Mouse (Mus musculus): ENCODE data around the gene Nxnl2.
A peak's percentile ranks its signal among the peaks of the same experiment; 100 is the strongest.

Nxnl2 gene

DNA sequence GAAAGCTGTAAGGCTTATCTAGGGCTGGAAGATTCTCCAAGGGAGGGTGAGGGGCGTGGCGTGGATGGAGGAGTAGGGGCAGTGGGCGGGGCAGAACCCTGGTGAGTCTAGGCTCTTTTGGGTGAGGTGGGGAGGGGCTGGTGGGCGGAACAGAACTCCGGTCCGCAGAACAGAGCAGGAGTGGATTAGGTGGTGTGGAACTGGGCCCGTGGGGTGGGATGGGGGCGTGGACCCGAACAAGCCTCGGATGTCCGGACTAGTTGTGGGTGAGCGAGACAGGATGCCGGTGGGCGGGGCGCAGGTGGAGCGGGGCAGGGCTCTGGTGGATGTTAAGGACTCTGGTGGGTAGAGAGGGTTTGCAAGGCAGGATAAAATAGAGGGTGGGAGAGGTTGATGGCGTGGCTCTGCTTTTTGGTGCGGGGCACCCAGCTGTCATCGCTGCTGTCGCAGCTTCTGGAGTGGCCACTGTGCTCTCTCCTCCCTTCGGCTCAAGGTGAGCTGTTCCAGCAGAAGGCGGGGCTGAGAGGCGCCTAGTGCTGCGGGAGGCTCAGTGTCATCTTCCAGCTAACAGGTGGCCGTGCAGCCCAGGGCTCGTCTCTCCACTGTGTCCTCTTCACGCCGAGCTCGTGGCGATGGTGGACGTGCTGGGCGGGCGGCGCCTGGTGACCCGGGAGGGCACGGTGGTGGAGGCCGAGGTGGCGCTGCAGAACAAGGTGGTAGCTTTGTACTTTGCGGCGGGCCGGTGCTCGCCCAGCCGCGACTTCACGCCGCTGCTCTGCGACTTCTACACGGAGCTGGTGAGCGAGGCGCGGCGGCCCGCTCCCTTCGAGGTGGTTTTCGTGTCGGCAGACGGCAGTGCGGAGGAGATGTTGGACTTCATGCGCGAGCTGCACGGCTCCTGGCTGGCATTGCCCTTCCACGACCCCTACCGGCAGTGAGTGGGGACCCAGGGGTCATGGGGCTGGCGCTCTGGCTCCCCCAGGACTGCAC lies at the start of gene Nxnl2:
Nxnl2 (plus strand) TSS at position 332 of the 990 bp plus-strand sequence.
- peak; percentile 37 to 47 for DNase-seq

DNA sequence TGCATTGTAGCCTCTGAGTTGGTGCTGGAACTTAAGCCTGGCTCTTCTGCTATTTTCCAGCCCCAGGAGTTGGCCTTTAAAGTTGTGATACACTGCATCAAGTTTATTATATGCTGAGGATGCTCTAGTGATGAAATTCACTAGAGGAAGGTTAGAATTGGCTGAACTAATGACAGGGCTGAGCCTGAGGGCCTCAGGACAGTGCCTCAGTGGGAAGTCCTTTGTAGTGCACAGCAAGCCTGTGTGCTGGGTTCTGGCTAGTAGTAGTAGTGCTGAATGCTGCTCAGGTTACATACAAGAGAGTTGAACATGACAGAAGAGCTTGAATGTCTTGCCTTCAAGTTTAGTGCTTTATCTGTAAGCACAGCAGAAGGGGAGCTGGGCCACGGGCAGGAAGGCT lies 48.9 kb upstream of the Nxnl2 start:
- no peak for DNase-seq

DNA sequence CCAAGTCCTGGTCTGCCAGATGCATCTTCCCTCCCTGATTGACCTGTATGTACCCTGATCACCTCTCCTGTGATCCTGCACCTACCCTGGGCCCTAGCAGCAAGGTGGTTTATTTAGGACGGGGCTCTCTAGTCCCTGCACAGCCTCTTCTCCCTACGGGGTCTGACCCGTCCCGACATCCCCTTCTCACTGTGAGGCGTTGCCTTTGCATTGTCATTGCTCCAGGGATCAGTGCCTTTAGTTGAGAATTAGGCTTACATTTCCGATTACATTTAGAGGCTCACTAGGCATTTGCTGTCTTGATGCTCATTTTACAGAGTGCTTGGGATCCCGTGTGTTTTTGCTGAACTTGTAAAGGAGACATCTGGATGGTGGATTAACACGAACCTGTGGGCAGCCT lies 48.1 kb upstream of the Nxnl2 start:
- no peak for DNase-seq

DNA sequence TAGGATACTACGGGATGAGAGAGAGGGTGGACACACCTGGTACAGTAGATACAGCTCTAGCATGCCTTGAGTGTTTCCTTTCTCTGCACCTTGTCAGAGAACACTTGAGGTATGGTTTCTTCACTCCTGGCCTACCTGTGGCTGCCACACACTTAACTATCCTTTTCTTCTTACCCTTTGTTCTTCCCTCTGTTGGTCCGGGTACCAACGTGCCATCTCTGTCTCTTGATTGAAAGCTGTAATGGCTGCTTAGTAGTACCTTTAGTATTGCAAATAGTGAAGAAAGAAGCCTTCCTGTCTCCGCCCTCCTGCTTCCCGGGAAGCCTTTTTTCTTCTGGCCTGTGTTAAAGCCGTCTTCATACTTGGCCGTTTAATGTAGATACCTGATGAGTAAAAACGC lies 45.5 kb upstream of the Nxnl2 start:
- DNase-seq: no peak

DNA sequence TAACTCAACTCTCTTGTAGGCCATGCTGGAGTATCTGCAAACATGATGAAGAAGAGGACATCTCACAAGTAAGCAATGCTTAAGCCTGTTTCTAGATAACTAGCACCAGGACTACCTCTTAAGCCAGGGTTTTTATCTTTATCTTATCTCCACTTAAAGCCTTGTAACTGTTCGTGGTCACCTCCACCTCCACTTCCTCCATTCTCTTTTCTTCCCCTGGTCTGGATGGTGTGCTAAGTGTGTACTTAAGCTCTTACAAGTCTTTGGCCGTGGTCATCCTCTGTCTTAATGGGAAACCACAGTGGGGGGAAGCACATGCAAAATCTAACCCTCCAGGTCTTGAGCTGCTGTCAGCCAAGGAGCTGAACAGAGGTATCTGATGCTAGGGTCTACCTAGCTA lies 42.9 kb upstream of the Nxnl2 start:
- no peak for DNase-seq

DNA sequence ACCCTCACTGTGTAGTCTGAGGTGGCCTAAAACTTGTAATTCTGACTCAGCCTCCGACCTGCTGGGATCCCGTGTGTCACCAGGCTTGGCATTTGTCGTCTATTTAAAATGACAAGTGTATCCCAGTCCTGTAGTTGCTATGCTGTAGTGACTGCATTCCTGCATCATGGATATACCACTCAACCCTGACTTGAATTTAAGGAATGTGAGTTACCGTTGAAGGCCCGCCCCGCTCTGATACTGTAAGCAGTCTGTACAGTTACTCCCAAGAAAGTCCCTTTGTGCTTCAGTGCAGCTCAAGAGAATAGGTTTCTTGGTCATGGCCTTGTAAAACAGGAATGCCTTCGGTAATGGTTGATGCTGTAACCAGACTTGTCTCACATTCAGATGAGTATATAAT lies 42.4 kb upstream of the Nxnl2 start:
- no peak for DNase-seq

DNA sequence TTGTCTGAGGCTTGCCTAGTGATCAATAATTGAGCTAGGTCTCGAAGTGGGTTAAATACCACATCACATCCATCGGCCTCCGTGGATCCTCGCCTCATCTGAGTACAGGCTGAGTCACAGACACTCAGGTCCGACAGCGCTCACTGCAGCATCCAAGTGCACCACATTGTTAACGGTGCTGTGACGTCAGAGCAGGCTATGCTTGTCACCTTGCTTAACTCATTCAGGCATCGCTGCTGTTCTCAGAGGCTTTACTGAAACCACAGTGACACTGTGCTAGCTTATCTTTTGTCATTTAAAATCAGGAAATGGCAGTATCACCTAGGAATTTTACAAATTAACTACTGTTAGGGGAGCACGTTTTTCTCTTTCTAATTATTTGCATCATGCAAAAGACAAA lies 39.6 kb upstream of the Nxnl2 start:
- no peak for DNase-seq

DNA sequence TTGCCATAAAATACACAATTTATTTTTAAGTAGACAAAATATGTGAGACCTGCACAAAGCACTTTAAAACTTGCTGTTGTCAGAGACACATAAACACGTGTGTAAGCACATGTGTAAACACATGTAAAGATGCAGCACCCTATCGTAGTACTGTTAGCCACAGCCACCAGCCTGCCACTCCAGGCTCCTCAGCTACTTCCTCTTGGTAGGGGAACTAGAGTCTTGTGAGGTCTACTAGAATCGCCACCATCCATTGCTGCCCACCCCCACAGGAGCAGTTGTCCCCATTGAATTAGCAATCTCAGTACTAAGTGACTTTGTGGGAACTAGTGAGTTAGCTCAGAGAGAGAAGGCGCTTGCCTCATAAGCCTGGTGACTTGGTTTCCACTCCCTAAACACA lies 34.5 kb upstream of the Nxnl2 start:
- DNase-seq: no peak

DNA sequence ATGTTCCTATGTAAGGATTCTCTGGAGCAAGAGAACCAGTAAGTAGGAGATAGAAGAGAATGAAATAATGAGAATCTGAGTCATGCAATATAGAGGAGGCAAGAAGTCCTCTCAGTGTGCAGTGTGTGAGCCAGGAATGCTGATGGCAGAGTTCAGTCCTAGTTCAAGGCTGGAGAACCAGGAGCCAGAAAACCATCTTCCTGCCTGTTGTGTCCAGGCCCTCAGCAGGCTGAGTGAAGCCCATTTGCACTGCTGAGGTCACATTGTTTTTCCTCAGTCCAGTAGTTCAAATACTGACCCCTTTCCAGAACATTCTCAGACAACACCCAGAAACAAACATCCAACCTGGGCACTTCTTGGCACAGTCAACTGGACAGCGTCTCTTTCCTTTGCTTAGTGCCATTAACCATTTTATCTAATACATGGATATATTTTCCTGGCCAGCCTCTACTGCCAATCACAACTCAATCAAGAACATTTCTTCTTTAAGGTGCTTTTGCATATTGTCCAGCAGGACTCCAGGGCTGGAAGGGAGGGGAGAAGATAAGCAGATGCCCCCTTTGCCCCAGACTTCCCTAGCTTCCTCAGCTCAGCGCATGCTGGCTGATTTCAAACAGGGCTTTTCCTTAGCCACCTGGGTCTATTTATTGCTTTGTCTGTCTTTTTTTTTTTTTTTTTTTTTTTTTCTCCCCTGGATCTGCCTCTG lies 33.7 kb upstream of the Nxnl2 start:
- no peak for DNase-seq

DNA sequence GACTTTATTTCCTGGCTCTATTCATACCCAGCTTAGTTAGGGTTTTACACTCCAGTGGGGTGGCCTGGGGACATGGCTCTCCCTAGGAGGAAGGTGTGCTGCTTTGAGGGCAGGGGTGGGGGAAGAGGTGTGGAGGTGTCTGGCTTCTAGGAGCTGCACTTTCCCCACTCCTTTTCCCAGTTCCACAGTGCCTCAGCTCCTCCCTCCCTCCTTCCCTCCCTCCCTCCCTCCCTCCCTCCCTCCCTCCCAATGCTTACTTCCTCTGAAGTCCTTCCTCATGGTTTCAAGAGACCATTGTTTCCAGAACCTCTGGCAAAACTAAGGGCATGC lies 33.2 kb upstream of the Nxnl2 start:
- no peak for DNase-seq

DNA sequence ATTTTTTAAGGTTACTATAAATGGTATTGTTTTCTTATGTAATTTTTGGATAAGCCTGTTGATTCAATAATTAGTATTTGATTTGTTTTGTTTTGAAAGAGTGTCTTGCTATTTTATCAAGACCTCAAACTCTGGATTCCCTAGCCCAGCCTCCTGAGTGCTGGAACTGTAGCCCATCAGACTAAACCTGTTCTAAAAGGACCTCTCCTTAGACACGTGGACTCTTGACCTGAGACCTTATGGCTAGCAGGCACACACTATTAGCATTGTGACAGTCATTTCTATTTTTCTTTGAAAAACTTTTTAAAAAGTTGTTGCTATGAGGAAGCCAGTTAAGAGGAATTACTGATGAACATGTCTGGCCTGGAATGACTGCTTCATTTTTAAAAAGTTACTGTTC lies 23.7 kb upstream of the Nxnl2 start:
- DNase-seq: no peak

DNA sequence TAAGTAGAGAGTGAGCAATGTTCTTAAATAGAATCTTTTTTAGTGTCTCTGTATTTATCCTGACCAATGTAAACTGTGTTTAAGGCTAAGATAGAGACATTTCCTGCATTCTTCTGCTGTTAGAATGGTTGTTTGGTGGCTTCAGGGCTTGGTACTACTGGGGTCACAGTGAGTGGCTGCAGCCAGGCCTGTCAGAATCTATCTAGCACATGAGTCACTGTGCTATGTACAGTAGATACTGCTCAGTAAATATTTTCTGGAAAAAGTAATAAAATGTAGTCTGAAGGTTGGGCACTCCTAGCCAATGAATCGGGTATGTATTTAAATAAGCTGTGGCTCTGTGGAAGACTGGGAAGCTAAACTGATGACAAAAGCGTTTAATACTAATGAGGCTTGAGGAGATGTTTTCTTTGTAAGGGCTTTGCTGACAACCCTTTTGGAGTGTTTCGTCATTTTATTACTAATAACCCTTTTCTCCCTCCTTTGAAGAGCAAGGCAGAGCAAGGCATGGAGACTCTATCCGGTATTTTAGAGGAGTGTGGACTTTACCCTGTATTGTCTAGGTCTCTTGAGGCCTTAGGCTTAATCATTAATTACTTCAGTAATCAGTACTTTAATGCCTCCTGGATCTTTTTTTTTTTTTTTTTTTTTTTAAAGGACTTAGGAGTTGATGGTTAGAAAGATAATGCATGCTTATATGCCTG lies 17.7 kb upstream of the Nxnl2 start:
- no peak for DNase-seq

DNA sequence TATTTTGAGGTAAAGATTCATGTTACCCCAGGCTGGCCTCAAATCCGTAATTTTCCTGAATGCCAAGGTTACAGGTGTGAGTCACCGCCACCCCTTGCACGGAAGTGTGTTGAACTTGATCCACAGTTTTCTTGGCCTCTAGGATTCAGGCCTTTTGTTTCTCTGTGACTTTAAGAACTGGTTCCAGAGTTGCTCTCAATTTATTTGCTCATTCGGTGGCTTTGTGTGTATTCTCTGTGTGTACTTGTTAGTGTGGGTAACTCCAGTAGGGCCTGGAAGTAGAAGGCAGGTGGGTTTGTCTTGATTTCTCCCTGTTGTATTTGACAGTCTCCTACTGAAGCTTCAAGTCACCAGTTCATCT lies 17.2 kb upstream of the Nxnl2 start:
- no peak for DNase-seq

DNA sequence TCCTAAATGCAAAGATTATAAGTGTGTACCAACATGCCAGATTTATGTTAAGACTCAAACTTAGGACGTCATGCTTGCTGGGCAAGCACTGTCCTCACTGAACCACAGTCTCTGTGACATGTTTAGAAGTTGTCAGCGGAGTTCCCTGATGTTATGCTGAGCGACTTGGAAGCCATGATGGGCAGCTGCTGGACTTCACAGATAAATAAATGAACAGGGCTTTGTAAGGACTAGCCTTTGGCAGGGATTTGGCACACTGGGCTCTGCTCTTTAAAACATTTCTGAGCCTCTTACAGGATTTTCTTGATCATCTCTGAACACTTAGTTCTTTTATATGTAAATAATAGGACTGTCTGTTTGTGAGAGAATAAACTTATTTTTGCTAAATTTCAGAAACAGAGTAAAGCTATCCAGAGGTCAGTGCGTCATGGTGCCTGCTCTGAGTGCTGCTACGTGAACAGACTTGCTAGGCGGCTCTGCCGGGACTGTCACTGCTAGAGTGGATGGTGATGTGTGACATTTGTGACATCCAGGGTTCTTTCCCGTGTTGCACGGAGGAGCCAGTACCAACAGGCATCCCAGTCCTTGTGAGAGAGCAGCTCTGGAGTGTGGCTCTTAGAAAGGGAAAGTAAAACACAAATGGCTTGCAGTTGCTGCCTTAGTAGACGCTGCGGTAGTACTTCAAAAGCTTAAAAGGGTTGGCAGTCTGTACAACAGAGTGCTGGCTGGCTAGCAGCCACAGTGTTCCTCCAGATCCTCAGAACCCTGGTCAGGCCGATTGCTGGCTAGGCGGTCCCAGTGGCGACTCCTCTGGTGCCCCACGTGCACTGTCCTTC lies 15.4 kb upstream of the Nxnl2 start:
- DNase-seq: peak; percentile 7

DNA sequence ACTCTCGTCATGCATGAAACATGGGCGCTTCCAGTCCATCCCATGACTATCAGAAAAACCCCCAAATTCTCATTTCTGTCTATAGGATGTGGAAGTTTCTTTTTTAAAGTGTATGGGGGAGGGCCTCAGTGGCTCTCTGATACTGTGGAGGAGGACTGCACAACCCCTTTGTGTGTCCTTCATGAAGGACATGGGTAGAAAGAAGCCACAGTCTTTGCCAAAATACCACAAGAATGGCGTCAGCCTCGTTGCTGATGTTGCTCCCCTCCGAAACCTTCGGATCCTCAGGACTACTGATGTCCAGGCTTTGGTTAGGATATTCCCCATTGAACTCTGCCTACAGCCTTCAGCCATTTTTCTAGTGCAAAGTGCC lies 14.8 kb upstream of the Nxnl2 start:
- no peak for DNase-seq

DNA sequence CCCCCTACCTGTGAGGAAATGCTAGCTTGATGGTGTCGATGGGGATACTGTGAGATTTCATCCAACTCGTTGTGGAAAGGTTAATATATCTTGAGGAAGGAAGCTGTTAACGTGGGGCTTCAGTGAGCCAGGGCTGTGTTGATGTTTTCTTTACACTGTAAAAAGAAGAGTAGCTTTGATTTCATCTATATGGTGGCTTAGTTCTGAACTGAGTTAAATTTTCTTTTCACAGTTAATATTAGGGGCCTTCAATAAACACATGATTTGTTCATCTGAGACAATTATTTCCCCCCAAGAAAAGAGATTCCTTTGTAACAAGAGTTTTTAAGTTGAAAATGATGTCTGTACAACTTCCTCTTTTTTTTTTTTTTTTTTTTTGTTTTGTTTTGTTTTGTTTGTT lies 13.5 kb upstream of the Nxnl2 start:
- DNase-seq: no peak

DNA sequence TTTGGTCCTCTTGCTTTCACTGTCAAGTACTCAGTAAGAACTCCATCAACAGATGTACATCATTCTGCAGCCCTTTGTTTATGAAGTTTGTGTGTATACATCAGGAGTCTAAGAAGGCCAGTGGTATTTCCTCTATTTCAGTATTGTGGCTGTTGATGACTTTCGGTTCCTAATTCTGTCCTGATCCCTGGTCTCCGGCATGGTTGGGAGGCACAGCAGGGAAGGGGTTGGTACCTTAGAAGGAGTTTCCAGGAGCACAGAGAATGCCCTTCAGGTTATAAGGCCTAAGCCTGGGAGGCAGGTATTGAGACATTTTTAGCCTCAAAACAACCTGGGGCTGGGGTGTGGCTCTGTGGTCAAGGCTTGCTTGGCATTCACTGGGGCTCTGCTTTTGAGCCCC lies 9.2 kb upstream of the Nxnl2 start:
- DNase-seq: no peak

DNA sequence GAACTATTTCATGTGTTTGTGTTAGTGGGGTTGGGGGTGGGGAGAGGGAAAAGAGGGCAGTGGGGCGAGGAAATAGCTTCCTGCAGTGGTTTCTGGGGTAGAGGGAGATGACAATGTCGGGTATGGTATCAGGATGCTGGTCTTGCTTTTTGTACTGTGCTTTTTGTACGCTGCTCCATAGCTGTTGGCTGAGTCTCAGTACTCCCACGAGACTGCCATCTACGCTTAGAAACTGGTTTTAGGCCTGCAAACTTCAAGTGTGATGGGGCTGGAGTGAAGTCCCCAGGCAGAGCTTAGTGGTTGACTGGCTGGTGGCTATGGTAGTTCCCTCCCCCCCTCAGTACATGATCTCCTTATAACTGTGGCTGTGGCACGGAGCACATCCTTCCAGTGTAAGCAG lies 8.6 kb upstream of the Nxnl2 start:
- no peak for DNase-seq

DNA sequence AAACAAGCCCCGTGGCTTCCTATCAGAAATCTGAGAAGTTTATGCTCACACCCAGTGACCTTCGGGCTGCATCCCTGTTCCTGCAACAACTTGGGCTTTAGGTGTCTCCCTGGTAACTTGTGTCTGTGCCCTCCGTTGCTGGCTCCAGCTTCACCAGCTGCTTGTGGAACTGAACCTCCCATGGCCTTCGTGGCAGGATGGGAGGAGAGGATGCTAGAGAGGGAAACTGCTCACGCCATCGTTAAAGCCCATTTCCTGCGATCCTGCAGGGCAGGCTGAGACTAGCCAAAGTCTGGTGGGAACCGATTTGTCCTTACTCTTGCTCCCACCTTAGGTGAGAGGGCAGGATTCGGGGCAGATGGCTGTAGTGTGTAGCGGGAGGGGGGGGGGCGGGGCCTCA lies 4.1 kb upstream of the Nxnl2 start:
- no peak for DNase-seq

DNA sequence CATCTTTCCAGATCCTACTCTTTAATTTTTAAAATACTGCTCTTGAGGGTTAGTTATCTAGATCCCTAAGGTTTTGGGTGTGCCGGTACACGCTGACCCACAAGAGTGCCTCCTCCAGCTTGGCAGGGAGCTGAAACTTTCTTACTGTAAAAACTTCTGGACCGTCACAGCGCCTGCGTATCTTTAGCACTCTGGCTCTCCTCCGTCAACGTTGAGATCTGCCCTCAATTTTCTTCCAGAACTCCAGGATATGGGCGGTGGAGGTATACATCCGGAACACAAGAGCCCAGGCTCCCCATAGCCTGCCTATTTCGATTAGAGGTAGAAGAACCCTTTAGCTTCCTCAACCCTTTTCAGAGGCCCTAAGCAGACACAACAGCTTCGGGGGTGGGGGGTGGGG lies 607 bp upstream of the Nxnl2 start:
- DNase-seq: no peak

DNA sequence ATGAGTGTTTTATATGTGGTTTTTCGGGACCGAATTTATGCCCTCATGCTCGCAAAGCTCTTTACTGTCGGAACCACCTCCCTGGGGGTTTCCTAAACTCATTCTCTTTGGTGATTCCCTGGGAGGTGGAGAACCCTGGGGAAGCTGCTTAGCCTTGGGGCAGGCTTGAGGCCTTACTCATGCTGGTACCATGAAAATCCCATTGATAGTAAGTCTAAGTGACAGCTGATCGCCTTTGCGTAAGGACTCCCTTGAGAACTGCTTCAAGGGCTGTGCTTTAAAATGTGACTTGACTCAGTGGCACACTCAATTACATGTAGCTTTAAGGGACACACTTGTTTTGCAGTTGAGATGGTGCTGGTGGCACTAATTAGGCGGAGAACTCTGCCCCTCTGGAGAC lies 1.8 kb downstream of the Nxnl2 start:
- DNase-seq: no peak

DNA sequence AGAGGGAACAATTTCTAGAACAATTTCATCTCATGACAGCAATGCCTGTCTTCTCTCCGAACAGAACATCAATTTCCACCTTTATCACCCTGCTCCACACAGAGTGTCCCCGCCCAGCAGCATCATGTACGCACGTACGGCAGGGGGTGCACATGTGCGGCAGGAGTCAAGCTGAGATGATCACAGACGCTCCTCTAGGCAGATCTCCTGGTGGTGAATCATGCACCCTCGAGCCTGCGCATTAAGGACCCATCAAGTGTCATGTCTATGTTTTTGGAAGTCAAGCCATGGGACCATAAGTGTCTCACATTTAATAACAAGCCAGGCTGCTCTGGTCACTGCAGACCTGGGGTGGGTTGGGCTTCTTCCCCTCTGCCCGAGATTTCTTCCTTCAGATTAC lies 8.1 kb downstream of the Nxnl2 start:
- DNase-seq: no peak

DNA sequence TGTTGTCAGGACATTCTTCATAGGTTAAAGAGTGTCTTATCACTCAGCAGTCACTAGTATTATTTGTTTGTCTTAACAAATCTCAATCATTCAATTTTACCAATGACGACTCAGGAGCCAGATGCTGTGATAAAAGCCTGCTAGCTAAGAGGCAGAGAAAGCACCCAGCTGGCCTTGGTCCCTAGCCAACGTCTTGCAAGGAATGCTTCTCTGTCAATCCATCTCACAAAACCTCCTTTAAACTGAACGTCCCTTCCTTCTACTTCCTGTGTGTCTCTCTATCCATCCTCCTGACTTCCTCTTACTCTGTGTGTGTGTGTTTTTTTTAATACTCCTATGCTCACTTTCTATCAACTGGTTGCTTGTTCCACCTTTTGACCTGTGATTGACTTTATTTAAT lies 8.5 kb downstream of the Nxnl2 start:
- no peak for DNase-seq
